Mouse (Mus musculus): ENCODE data around the gene Gss. TPM values are rescaled to one million over a fixed set of nuclear protein-coding genes. Genes with fewer than 3 reads are reported as not detected.
"Not testable (repeated sequence)": the region's sequence is repeated elsewhere in the genome, so short reads cannot be mapped to it uniquely, and the experiment has no call there.

Gss gene
- polyA plus RNA-seq, 1 experiment from 2014 or later = 27.9 TPM

- H3K4me2 ChIP-seq (replicated peaks) = no peak overlapping the region
- ATAC-seq (ENCODE audit: low FRiP score, low read depth) = no peak
- no peaks in the 10 kb centered on the region for H3K9me3 ChIP-seq
- H3K9ac ChIP-seq = no peak overlapping the region
- no peak overlapping the region for H3K27ac ChIP-seq
- no peak overlapping the region for H3K4me3 ChIP-seq
- peaks cover 21% of the 10 kb centered on the region for H3K36me3 ChIP-seq
- no peaks in the 10 kb centered on the region for H3K4me1 ChIP-seq
- WGBS = 82% methylated on average over 5 of the region's 5 CpGs
- H3K27me3 ChIP-seq = no peaks in the 10 kb centered on the region
Measured at GRCm38 (mm10) chr2:155567751-155568150, 24.9 kb downstream of the Gss start.

- Histone ChIP-seq H3K4me3 (no peak overlapping the region), H3K27ac (no peak overlapping the region), H3K27me3 (no peaks in the 10 kb centered on the region), H3K4me1 (no peaks in the 10 kb centered on the region), H3K36me3 (peaks cover 28% of the 10 kb centered on the region), H3K9ac (no peak overlapping the region), H3K9me3 (no peaks in the 10 kb centered on the region), H3K4me2 (replicated peaks) (no peak overlapping the region)
- no peak for ATAC-seq (ENCODE audit: low FRiP score, low read depth)
- 82% methylated on average over 4 of the region's 4 CpGs for WGBS
Measured at GRCm38 (mm10) chr2:155562934-155563333, 29.7 kb downstream of the Gss start.

GRCm38 (mm10) chr2:155562209-155562608 is 30.4 kb downstream of the Gss start:
- Histone ChIP-seq H3K27ac (no peak overlapping the region), H3K9ac (no peak overlapping the region), H3K4me1 (no peaks in the 10 kb centered on the region), H3K36me3 (peaks cover 24% of the 10 kb centered on the region), H3K4me3 (no peak overlapping the region), H3K9me3 (no peaks in the 10 kb centered on the region), H3K4me2 (replicated peaks) (no peak overlapping the region), H3K27me3 (no peaks in the 10 kb centered on the region)
- no peak for ATAC-seq (ENCODE audit: low FRiP score, low read depth)
- WGBS = 44% methylated on average over 1 of the region's 1 CpGs

- Histone ChIP-seq H3K9ac (no peak overlapping the region), H3K4me2 (replicated peaks) (no peak overlapping the region), H3K4me3 (no peak overlapping the region), H3K27ac (no peak overlapping the region), H3K4me1 (no peaks in the 10 kb centered on the region), H3K36me3 (peaks cover 5% of the 10 kb centered on the region; the same call in 1 of the 2 replicates), H3K27me3 (no peaks in the 10 kb centered on the region), H3K9me3 (no peaks in the 10 kb centered on the region)
- 77% methylated on average over 2 of the region's 2 CpGs for WGBS
- no peak for ATAC-seq (ENCODE audit: low FRiP score, low read depth)
Measured at GRCm38 (mm10) chr2:155554426-155554985, 38.1 kb downstream of the Gss start.

- H3K4me3 ChIP-seq = no peak overlapping the region
- H3K27me3 ChIP-seq = no peaks in the 10 kb centered on the region
- no peak overlapping the region for H3K9ac ChIP-seq
- no peaks in the 10 kb centered on the region for H3K36me3 ChIP-seq
- no peak for ATAC-seq (ENCODE audit: low FRiP score, low read depth)
- no peak overlapping the region for H3K4me2 ChIP-seq (replicated peaks)
- H3K9me3 ChIP-seq = no peaks in the 10 kb centered on the region
- H3K4me1 ChIP-seq = no peaks in the 10 kb centered on the region
- H3K27ac ChIP-seq = no peak overlapping the region
Measured at GRCm38 (mm10) chr2:155552949-155553354, 39.7 kb downstream of the Gss start.

- Histone ChIP-seq H3K27me3 (no peaks in the 10 kb centered on the region), H3K27ac (no peak overlapping the region), H3K4me2 (replicated peaks) (no peak overlapping the region), H3K9ac (no peak overlapping the region), H3K36me3 (no peaks in the 10 kb centered on the region), H3K4me3 (no peak overlapping the region), H3K9me3 (no peaks in the 10 kb centered on the region), H3K4me1 (no peaks in the 10 kb centered on the region)
- ATAC-seq (ENCODE audit: low FRiP score, low read depth) = no peak
Measured at GRCm38 (mm10) chr2:155552336-155552735, 40.3 kb downstream of the Gss start.

GRCm38 (mm10) chr2:155546955-155547354 is 45.7 kb downstream of the Gss start:
- no peaks in the 10 kb centered on the region for H3K27me3 ChIP-seq
- H3K4me2 ChIP-seq (replicated peaks) = no peak overlapping the region
- no peak overlapping the region for H3K9ac ChIP-seq
- no peak for ATAC-seq (ENCODE audit: low FRiP score, low read depth)
- no peak overlapping the region for H3K27ac ChIP-seq
- 78% methylated on average over 1 of the region's 1 CpGs for WGBS
- no peaks in the 10 kb centered on the region for H3K36me3 ChIP-seq
- H3K4me3 ChIP-seq = no peak overlapping the region
- no peaks in the 10 kb centered on the region for H3K9me3 ChIP-seq
- H3K4me1 ChIP-seq = no peaks in the 10 kb centered on the region

GRCm38 (mm10) chr2:155540822-155541458 is 51.7 kb downstream of the Gss start:
- Histone ChIP-seq H3K36me3 (no peaks in the 10 kb centered on the region), H3K4me1 (no peaks in the 10 kb centered on the region), H3K27ac (no peak overlapping the region), H3K27me3 (no peaks in the 10 kb centered on the region), H3K4me2 (replicated peaks) (no peak overlapping the region), H3K4me3 (no peak overlapping the region), H3K9me3 (no peaks in the 10 kb centered on the region), H3K9ac (no peak overlapping the region)
- no peak for ATAC-seq (ENCODE audit: low FRiP score, low read depth)
- 74% methylated on average over 6 of the region's 6 CpGs for WGBS

- no peaks in the 10 kb centered on the region for H3K4me1 ChIP-seq
- H3K27me3 ChIP-seq = no peaks in the 10 kb centered on the region
- no peaks in the 10 kb centered on the region for H3K36me3 ChIP-seq
- no peak overlapping the region for H3K4me3 ChIP-seq
- no peak overlapping the region for H3K27ac ChIP-seq
- no peaks in the 10 kb centered on the region for H3K9me3 ChIP-seq
- no peak overlapping the region for H3K4me2 ChIP-seq (replicated peaks)
- no peak overlapping the region for H3K9ac ChIP-seq
- no peak for ATAC-seq (ENCODE audit: low FRiP score, low read depth)
Measured at GRCm38 (mm10) chr2:155539696-155540095, 52.9 kb downstream of the Gss start.

GRCm38 (mm10) chr2:155538463-155539057 is 54.0 kb downstream of the Gss start:
- not testable (repeated sequence) for H3K9ac ChIP-seq; H3K27ac ChIP-seq; H3K4me3 ChIP-seq; H3K27me3 ChIP-seq; H3K9me3 ChIP-seq; ATAC-seq (ENCODE audit: low FRiP score, low read depth); H3K4me1 ChIP-seq; H3K36me3 ChIP-seq; H3K4me2 ChIP-seq (replicated peaks)
- 66% methylated on average over 18 of the region's 19 CpGs for WGBS

GRCm38 (mm10) chr2:155537761-155538462 is 54.7 kb downstream of the Gss start:
- no peaks in the 10 kb centered on the region for H3K36me3 ChIP-seq
- ATAC-seq (ENCODE audit: low FRiP score, low read depth) = no peak
- H3K4me1 ChIP-seq = no peaks in the 10 kb centered on the region
- no peaks in the 10 kb centered on the region for H3K9me3 ChIP-seq
- H3K4me3 ChIP-seq = no peak overlapping the region
- H3K27ac ChIP-seq = no peak overlapping the region
- WGBS = 68% methylated on average over 5 of the region's 5 CpGs
- no peak overlapping the region for H3K4me2 ChIP-seq (replicated peaks)
- H3K27me3 ChIP-seq = no peaks in the 10 kb centered on the region
- no peak overlapping the region for H3K9ac ChIP-seq

- Histone ChIP-seq H3K4me1 (no peaks in the 10 kb centered on the region), H3K27ac (no peak overlapping the region), H3K9me3 (no peaks in the 10 kb centered on the region), H3K4me2 (replicated peaks) (no peak overlapping the region), H3K9ac (no peak overlapping the region), H3K36me3 (no peaks in the 10 kb centered on the region), H3K4me3 (no peak overlapping the region), H3K27me3 (no peaks in the 10 kb centered on the region)
- ATAC-seq (ENCODE audit: low FRiP score, low read depth) = no peak
Measured at GRCm38 (mm10) chr2:155536292-155536691, 56.3 kb downstream of the Gss start.
